Comparison of ENCODE assay signal across 22 mouse cellular contexts in genomic region chr5:122002148-122002547, GRCm38 (mm10). TPM values are rescaled to one million over a fixed set of nuclear protein-coding genes. Genes with fewer than 3 reads are reported as not detected.
A peak's percentile ranks its signal among the peaks of the same experiment; 100 is the strongest.
DNase-seq lines count a peak whose midpoint lies in the region; ATAC-seq and TF ChIP-seq lines count a peak whose summit lies in the region.
"Had no signal": no experiment of that assay in that cellular context is flagged by ENCODE, and none has a peak within 500 bp of the region (broad histone marks: within the 10 kb centered on the region; RNA-seq: fewer than 3 reads in every experiment).

No protein-coding gene starts in this region.

- H3K27ac ChIP-seq in forebrain, postnatal 0 days (ENCODE audit: low read depth, low read length) = 0 out of 2 replicates have a peak overlapping the region, but pooled peaks have one; percentile 9
- no peak overlapping the region for H3K27ac ChIP-seq in forebrain, embryonic 11.5 days (ENCODE audit: low read depth, low read length)
- no peak overlapping the region for H3K27ac ChIP-seq in olfactory bulb, adult 2 months (ENCODE audit: insufficient read depth, low read depth, low read length)
- H3K27ac ChIP-seq: embryonic facial prominence, embryonic 15.5 days; hindbrain, embryonic 10.5 days; kidney, postnatal 0 days; macrophage; stomach, embryonic 15.5 days had no signal

- no peak for TF ChIP-seq CTCF in forebrain, postnatal 0 days (IDR thresholded peaks at IDR 0.05; ENCODE audit: low read depth)
- no peak for TF ChIP-seq CTCF in olfactory bulb, adult 2 months (IDR thresholded peaks at IDR 0.05; ENCODE audit: insufficient read depth, low read depth, low read length)

- no peak overlapping the region for H3K4me2 ChIP-seq in forebrain, postnatal 0 days (ENCODE audit: low read depth)
- H3K4me2 ChIP-seq in forebrain, embryonic 11.5 days (ENCODE audit: low read depth, low read length, severe bottlenecking) = no peak overlapping the region
- H3K4me2 ChIP-seq: embryonic facial prominence, embryonic 15.5 days; heart, embryonic 12.5 days; stomach, embryonic 15.5 days had no signal

- no peaks in the 10 kb centered on the region for H3K36me3 ChIP-seq in forebrain, postnatal 0 days (ENCODE audit: insufficient read depth)
- H3K36me3 ChIP-seq in forebrain, embryonic 11.5 days (ENCODE audit: control insufficient read depth, insufficient read depth, low read length) = no peaks in the 10 kb centered on the region
- H3K36me3 ChIP-seq: embryonic facial prominence, embryonic 15.5 days; stomach, embryonic 15.5 days had no signal

- peaks cover 4% of the 10 kb centered on the region; the same call in 1 of the 2 replicates for H3K4me1 ChIP-seq in forebrain, postnatal 0 days (ENCODE audit: insufficient read depth)
- 0 out of 2 replicates have a peak, but pooled peaks cover 2% of the 10 kb centered on the region for H3K4me1 ChIP-seq in forebrain, embryonic 11.5 days (replicated peaks; ENCODE audit: control insufficient read depth, insufficient read depth, low read length)
- peaks cover 27% of the 10 kb centered on the region for H3K4me1 ChIP-seq in olfactory bulb, adult 2 months (ENCODE audit: control insufficient read depth, insufficient read depth, low read length)
- H3K4me1 ChIP-seq: stomach, embryonic 15.5 days had no signal

- no peak overlapping the region for H3K9ac ChIP-seq in forebrain, postnatal 0 days
- H3K9ac ChIP-seq in forebrain, embryonic 11.5 days (ENCODE audit: low read length) = no peak overlapping the region
- H3K9ac ChIP-seq: embryonic facial prominence, embryonic 15.5 days; heart, embryonic 12.5 days; stomach, embryonic 15.5 days had no signal

- TF ChIP-seq POLR2A in olfactory bulb, adult 2 months (IDR thresholded peaks at IDR 0.05; ENCODE audit: insufficient read depth, low read depth, low read length) = no peak

- no peak for ATAC-seq in forebrain, postnatal 0 days
- ATAC-seq in forebrain, embryonic 11.5 days (replicated peaks; ENCODE audit: low FRiP score) = no peak
- ATAC-seq: CD4-positive, CD25-positive, alpha-beta regulatory T cell, adult 4 months; inflammation-experienced regulatory T-cells, adult 6 months had no signal

- DNase-seq in forebrain, postnatal 0 days = no peak
- DNase-seq in forebrain, embryonic 11.5 days (ENCODE audit: low spot score) = no peak
- peak; percentile 35 to 41 for DNase-seq in left cerebral cortex, postnatal 14 days (ENCODE audit: low spot score in 2 of 2)
- no peak for DNase-seq in left cerebral cortex, adult 11 months (ENCODE audit: low spot score)
- DNase-seq in right cerebral cortex, adult 18-20 months = peak; percentile 39
- DNase-seq in right cerebral cortex, postnatal 14 days = no peak
- no peak for DNase-seq in kidney, postnatal 4 days
- DNase-seq: adrenal gland, postnatal 14 days; cerebellum, adult 9-10 months; gastrocnemius, postnatal 10 days; heart, postnatal 10 days; kidney, adult 18-20 months; thymus, postnatal 25 days had no signal

- H3K27me3 ChIP-seq in forebrain, postnatal 0 days (ENCODE audit: insufficient read depth, low read length) = no peaks in the 10 kb centered on the region
- no peaks in the 10 kb centered on the region for H3K27me3 ChIP-seq in forebrain, embryonic 11.5 days (ENCODE audit: control insufficient read depth, insufficient read depth, low read length)
- H3K27me3 ChIP-seq: embryonic facial prominence, embryonic 15.5 days; stomach, embryonic 15.5 days had no signal

- intact Hi-C loops in left cerebral cortex, postnatal 14 days (cut with DNase I) = loop anchor here (5.0 kb wide), 1 partner anchor 45 kb away; no protein-coding TSS in a partner anchor

- 60% methylated on average over 18 of the region's 18 CpGs for WGBS in forebrain, postnatal 0 days
- 83% methylated on average over 18 of the region's 18 CpGs for WGBS in forebrain, embryonic 11.5 days
- 71% methylated on average over 18 of the region's 18 CpGs for WGBS in olfactory bulb, adult 2 months

- no peaks in the 10 kb centered on the region for H3K9me3 ChIP-seq in forebrain, postnatal 0 days (ENCODE audit: low read length)
- no peaks in the 10 kb centered on the region; the same call in 1 of the 2 replicates for H3K9me3 ChIP-seq in forebrain, embryonic 11.5 days (ENCODE audit: control insufficient read depth, low read length)
- H3K9me3 ChIP-seq: embryonic facial prominence, embryonic 15.5 days; stomach, embryonic 15.5 days had no signal

- H3K4me3 ChIP-seq in forebrain, postnatal 0 days (ENCODE audit: low read depth, low read length) = no peak overlapping the region
- H3K4me3 ChIP-seq in forebrain, embryonic 11.5 days (ENCODE audit: low read depth, low read length) = no peak overlapping the region
- H3K4me3 ChIP-seq in olfactory bulb, adult 2 months (ENCODE audit: insufficient read depth, low read depth, low read length) = 0 out of 2 replicates have a peak overlapping the region, but pooled peaks have one; percentile 2
- H3K4me3 ChIP-seq: embryonic facial prominence, embryonic 15.5 days; heart, embryonic 12.5 days; hindbrain, embryonic 10.5 days; stomach, embryonic 15.5 days had no signal

RNA-seq across cellular contexts. Expression of gene Cux2, which starts 47.8 kb away (rescaled TPM):
- total RNA-seq in forebrain, postnatal 0 days (2014; rRNA removed) = 44.0 and 52.4 TPM in 2 replicates
- 16.2 and 16.7 TPM in 2 replicates for polyA plus RNA-seq in forebrain, postnatal 0 days (2015; fragmentation: Nextera tagmentation; extraction: Ambion mirVana)
- polyA plus RNA-seq in forebrain, embryonic 11.5 days (2014; fragmentation: Nextera tagmentation; extraction: Ambion mirVana) = 11.3 and 13.2 TPM in 2 replicates
- 100 to 1,000 TPM; 204 to 256 TPM for total RNA-seq in left cerebral cortex, postnatal 14 days (2021)
- not detected in 2 replicates for polyA plus RNA-seq in olfactory bulb, adult 2 months (2012; ENCODE audit: insufficient read depth, insufficient read length, low replicate concordance, missing spikeins)
- polyA plus RNA-seq: macrophage had no signal

Comparison
In these comparisons a context has a peak if more than half of its experiments do, and no peak if none do; other contexts are left out.
1. DNase-seq: peak in left cerebral cortex, postnatal 14 days (2 of 2) and right cerebral cortex, adult 18-20 months (single experiment); none in forebrain, postnatal 0 days (single experiment), forebrain, embryonic 11.5 days (single experiment), left cerebral cortex, adult 11 months (single experiment), right cerebral cortex, postnatal 14 days (single experiment) and kidney, postnatal 4 days (0 of 2).